Mouse (Mus musculus) midbrain, embryonic 16.5 days (tissue): ENCODE results near the gene Ocm. TPM values are rescaled to one million over a fixed set of nuclear protein-coding genes. Genes with fewer than 3 reads are reported as not detected.

Source experiments
- ATAC-seq: fragments of 200-750 bp; cut with Nextera tagmentation; 2 replicates; pipeline ENCODE4 v1.8.0; 2017; ENCODE audit warnings: moderate TSS enrichment
- H3K27ac ChIP-seq: fragments of 300-500 bp; sonication (generic); 2 replicates; pipeline ENCODE4 v1.5.1; 2014; ENCODE audit warnings: mild to moderate bottlenecking, low read length, mixed read lengths
- H3K27me3 ChIP-seq: fragments of 300-500 bp; sonication (generic); 2 replicates; pipeline ENCODE4 v1.6.1; 2014; ENCODE audit warnings: low read depth, low read length, mixed read lengths; ENCODE audit not compliant: control insufficient read depth, insufficient read depth
- H3K36me3 ChIP-seq: fragments of 300-500 bp; sonication (generic); 2 replicates; pipeline ENCODE4 v1.6.1; 2014; ENCODE audit warnings: mild to moderate bottlenecking, low read length, moderate library complexity, mixed read lengths; ENCODE audit not compliant: control insufficient read depth, insufficient read depth
- H3K4me1 ChIP-seq: fragments of 300-500 bp; sonication (generic); 2 replicates; pipeline ENCODE4 v1.6.1; 2014; ENCODE audit warnings: mild to moderate bottlenecking, low read length, mixed read lengths; ENCODE audit not compliant: control insufficient read depth, insufficient read depth
- H3K4me2 ChIP-seq: fragments of 300-500 bp; sonication (generic); 2 replicates; pipeline ENCODE4 v1.6.1; 2014; ENCODE audit warnings: mild to moderate bottlenecking, low read length, mixed read lengths
- H3K4me3 ChIP-seq: fragments of 300-500 bp; sonication (generic); 2 replicates; pipeline ENCODE4 v1.5.1; 2014; ENCODE audit warnings: low read depth, mild to moderate bottlenecking, low read length, moderate library complexity, mixed read lengths
- H3K9ac ChIP-seq: fragments of 300-500 bp; sonication (generic); 2 replicates; pipeline ENCODE4 v1.6.1; 2014; ENCODE audit warnings: low read depth, low read length, mixed read lengths
- H3K9me3 ChIP-seq: fragments of 300-500 bp; sonication (generic); replicated peaks from 2 replicates; pipeline ENCODE4 v1.6.1; 2014; ENCODE audit warnings: mild to moderate bottlenecking, low read length, mixed read lengths; ENCODE audit not compliant: control insufficient read depth, poor library complexity, severe bottlenecking
- WGBS: fragments of 180-500 bp; shearing (Covaris S2); extraction: QIAGEN DNeasy Blood & Tissue Kit; methylation state at CpG from one replicate; pipeline ENCODE4 v1.1.7; 2014; 5-methylcytosine and 5-hydroxymethylcytosine counted together
- polyA plus RNA-seq: library from polyadenylated mRNA; unstranded; fragments of >200 nt; fragmentation: Nextera tagmentation; extraction: Ambion mirVana; gene quantifications from 2 replicates; pipeline ENCODE4 v1.2.1, GENCODE M21; 2015

Ocm gene
- polyA plus RNA-seq, result not detected in 2 replicates

- WGBS, result 74% methylated on average over 11 of the region's 11 CpGs
- Histone ChIP-seq H3K27me3 (no peaks in the 10 kb centered on the region), H3K4me3 (no peak within 1 kb of the TSS), H3K36me3 (no peaks in the 10 kb centered on the region), H3K9me3 (no peaks in the 10 kb centered on the region), H3K9ac (no peak within 1 kb of the TSS), H3K4me1 (no peaks in the 10 kb centered on the region), H3K4me2 (no peak within 1 kb of the TSS), H3K27ac (no peak within 1 kb of the TSS)
- ATAC-seq, result no peak
Observed at GRCm38 (mm10) chr5:144026620-144027263, at the start of gene Ocm. Gene Ocm (minus strand): TSS chr5:144026670.

GRCm38 (mm10) chr5:144071249-144071648 lies 44.8 kb upstream of the Ocm start:
- Histone ChIP-seq H3K9me3 (no peaks in the 10 kb centered on the region), H3K27me3 (no peaks in the 10 kb centered on the region), H3K4me1 (no peaks in the 10 kb centered on the region), H3K27ac (no peak overlapping the region), H3K9ac (no peak overlapping the region), H3K4me3 (no peak overlapping the region), H3K4me2 (no peak overlapping the region), H3K36me3 (no peaks in the 10 kb centered on the region)
- ATAC-seq, result no peak
- WGBS, result 44% methylated on average over 1 of the region's 1 CpGs

GRCm38 (mm10) chr5:144070064-144070463 lies 43.6 kb upstream of the Ocm start:
- no peak overlapping the region for H3K4me2 ChIP-seq
- H3K36me3 ChIP-seq, result no peaks in the 10 kb centered on the region
- 100% methylated on average over 1 of the region's 1 CpGs for WGBS
- no peaks in the 10 kb centered on the region for H3K9me3 ChIP-seq
- no peaks in the 10 kb centered on the region for H3K4me1 ChIP-seq
- no peaks in the 10 kb centered on the region for H3K27me3 ChIP-seq
- no peak for ATAC-seq
- H3K4me3 ChIP-seq, result no peak overlapping the region
- H3K9ac ChIP-seq, result no peak overlapping the region
- H3K27ac ChIP-seq, result no peak overlapping the region

GRCm38 (mm10) chr5:144066036-144066435 lies 39.6 kb upstream of the Ocm start:
- Histone ChIP-seq H3K36me3 (no peaks in the 10 kb centered on the region), H3K27ac (no peak overlapping the region), H3K4me1 (no peaks in the 10 kb centered on the region), H3K9me3 (no peaks in the 10 kb centered on the region), H3K4me3 (no peak overlapping the region), H3K27me3 (no peaks in the 10 kb centered on the region), H3K9ac (no peak overlapping the region), H3K4me2 (no peak overlapping the region)
- ATAC-seq, result no peak
- WGBS, result 85% methylated on average over 2 of the region's 2 CpGs

GRCm38 (mm10) chr5:144064093-144064492 lies 37.6 kb upstream of the Ocm start:
- ATAC-seq, result no peak
- WGBS, result 54% methylated on average over 5 of the region's 5 CpGs
- no peak overlapping the region for H3K27ac ChIP-seq
- H3K4me1 ChIP-seq, result no peaks in the 10 kb centered on the region
- no peak overlapping the region for H3K9ac ChIP-seq
- no peak overlapping the region for H3K4me3 ChIP-seq
- H3K27me3 ChIP-seq, result no peaks in the 10 kb centered on the region
- no peak overlapping the region for H3K4me2 ChIP-seq
- no peaks in the 10 kb centered on the region for H3K9me3 ChIP-seq
- H3K36me3 ChIP-seq, result no peaks in the 10 kb centered on the region

DNA sequence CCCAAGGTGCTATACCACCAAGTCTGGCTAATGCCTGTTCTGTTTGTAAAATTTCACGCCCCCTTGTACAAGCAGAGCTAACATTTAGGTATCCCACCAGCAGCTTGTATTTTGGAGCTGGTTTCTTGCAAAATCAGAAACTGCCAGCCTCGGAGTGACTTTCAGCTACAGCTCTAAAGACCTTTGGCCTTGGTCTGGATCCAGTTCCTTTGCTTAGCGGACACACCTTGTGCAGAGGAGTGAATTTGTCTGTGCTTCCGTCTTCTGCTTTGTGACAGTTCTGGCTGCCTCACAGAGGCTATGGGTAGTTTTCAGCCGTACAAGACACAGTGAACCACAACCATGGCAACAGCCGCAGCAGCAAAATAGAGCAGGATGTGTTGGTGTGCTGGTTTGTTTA lies 27.9 kb upstream of the Ocm start:
- Histone ChIP-seq H3K9ac (no peak overlapping the region), H3K4me2 (no peak overlapping the region)
- 95% methylated on average over 6 of the region's 6 CpGs for WGBS

DNA sequence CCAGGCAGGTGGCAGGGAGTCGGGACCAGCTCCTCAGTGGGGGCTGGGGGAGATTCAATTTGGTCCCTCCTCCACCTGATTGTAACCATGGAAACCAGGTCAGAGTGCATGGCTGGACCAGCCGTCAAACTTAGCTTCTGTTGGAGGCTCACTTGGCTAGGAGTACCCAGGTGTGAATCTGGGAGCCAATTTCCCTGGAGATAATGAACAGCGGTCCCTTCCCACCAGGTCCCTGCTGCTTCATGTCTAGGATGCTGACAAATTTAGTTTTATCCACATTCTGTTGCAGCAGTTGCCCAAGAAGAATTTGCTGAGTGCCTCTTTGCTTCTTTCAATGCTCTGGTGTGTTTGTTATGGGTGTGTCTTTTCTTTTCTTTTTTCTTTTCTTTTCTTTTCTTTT lies 27.0 kb upstream of the Ocm start:
- Histone ChIP-seq H3K4me1 (no peaks in the 10 kb centered on the region), H3K4me3 (no peak overlapping the region), H3K4me2 (no peak overlapping the region), H3K36me3 (no peaks in the 10 kb centered on the region), H3K9ac (no peak overlapping the region), H3K27me3 (no peaks in the 10 kb centered on the region), H3K9me3 (no peaks in the 10 kb centered on the region), H3K27ac (no peak overlapping the region)
- WGBS, result 43% methylated on average over 3 of the region's 3 CpGs
- ATAC-seq, result no peak

More for the DNA sequence above, 27.9 kb upstream of the Ocm start:
- Histone ChIP-seq H3K4me3 (no peak overlapping the region), H3K27me3 (no peaks in the 10 kb centered on the region), H3K36me3 (no peaks in the 10 kb centered on the region), H3K9me3 (no peaks in the 10 kb centered on the region), H3K4me1 (no peaks in the 10 kb centered on the region), H3K27ac (no peak overlapping the region)
- no peak for ATAC-seq

DNA sequence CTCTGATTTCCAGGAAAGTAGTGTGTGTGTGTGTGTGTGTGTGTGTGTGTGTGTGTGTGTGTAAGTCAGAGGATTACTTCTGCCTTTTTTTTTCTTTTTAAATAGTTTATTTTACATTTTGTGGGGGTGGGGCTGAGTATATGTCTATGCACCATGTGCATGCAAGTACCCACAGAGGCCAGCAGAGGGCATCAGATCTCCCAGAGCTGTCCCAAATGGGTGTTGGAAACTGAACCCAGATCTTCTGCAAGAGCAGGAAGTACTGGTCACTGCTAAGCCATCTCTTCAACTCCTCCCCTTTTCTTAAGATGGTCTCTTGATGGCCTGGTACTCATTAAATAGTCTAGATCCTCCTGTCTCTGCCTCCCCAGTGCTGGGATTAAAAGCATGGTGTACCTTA lies 24.8 kb upstream of the Ocm start:
- H3K4me3 ChIP-seq, result no peak overlapping the region
- no peaks in the 10 kb centered on the region for H3K27me3 ChIP-seq
- no peaks in the 10 kb centered on the region for H3K4me1 ChIP-seq
- no peak for ATAC-seq
- no peak overlapping the region for H3K4me2 ChIP-seq
- no peaks in the 10 kb centered on the region for H3K36me3 ChIP-seq
- H3K9ac ChIP-seq, result no peak overlapping the region
- H3K9me3 ChIP-seq, result no peaks in the 10 kb centered on the region
- H3K27ac ChIP-seq, result no peak overlapping the region

DNA sequence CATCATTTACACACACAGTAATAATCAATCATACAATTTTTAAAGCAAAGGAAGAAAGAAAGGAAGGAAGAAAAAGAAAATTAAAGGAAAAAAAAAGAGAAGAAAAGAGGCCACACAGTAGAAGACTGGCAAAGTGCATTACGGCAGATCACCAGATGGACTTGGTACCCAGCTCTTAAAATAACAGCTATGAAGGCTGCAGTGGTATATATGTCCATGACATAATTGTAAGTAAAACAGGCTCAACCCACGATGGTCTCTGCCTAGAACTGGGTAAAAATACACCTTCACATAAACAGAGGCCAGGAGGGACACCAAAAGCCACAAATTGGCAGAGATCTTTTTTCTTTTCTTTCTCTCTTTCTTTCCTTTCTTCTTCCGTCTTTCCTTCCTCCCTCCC lies 23.4 kb upstream of the Ocm start:
- no peak for ATAC-seq
- no peak overlapping the region for H3K4me2 ChIP-seq
- no peak overlapping the region for H3K9ac ChIP-seq
- no peaks in the 10 kb centered on the region for H3K27me3 ChIP-seq
- H3K36me3 ChIP-seq, result no peaks in the 10 kb centered on the region
- no peak overlapping the region for H3K27ac ChIP-seq
- H3K9me3 ChIP-seq, result no peaks in the 10 kb centered on the region
- H3K4me1 ChIP-seq, result no peaks in the 10 kb centered on the region
- no peak overlapping the region for H3K4me3 ChIP-seq
- WGBS, result 80% methylated on average over 3 of the region's 3 CpGs
